Mouse (Mus musculus) c-Kit-positive CD71-positive TER-119-negative erythroid progenitor cells, embryonic 14.5 days (primary cell): ENCODE measurements around the gene Spout1.

ENCODE experiments used
- DNase-seq: peaks from one replicate; pipeline ENCODE4 v3.0.0-alpha.2; 2013; ENCODE audit warnings: low read depth

Gene Spout1

GRCm38 (mm10) chr2:30130156-30130555, 48.1 kb downstream of the Spout1 start:
- no peak for DNase-seq

- DNase-seq = no peak
Observed at GRCm38 (mm10) chr2:30128789-30129188, 49.5 kb downstream of the Spout1 start.

- peak; percentile 87 for DNase-seq
Observed at GRCm38 (mm10) chr2:30124472-30125274, 53.6 kb downstream of the Spout1 start, which contains the start of gene Zer1. Zer1 (minus strand) TSS chr2:30124585.

GRCm38 (mm10) chr2:30123729-30124471, 54.4 kb downstream of the Spout1 start:
- no peak for DNase-seq
